Mouse (Mus musculus): ENCODE data around the gene Igfbp5.

Gene Igfbp5

GRCm38 (mm10) chr1:72869275-72869674, 5.4 kb downstream of the Igfbp5 start:
- DNase-seq (ENCODE audit: low spot score in 2 of 2): no peak

- no peak for DNase-seq (ENCODE audit: low spot score in 2 of 2)
Measured at GRCm38 (mm10) chr1:72868429-72869215, 6.1 kb downstream of the Igfbp5 start.

GRCm38 (mm10) chr1:72867346-72867745, 7.3 kb downstream of the Igfbp5 start:
- DNase-seq (ENCODE audit: low spot score in 2 of 2): no peak

GRCm38 (mm10) chr1:72866417-72866816, 8.3 kb downstream of the Igfbp5 start:
- no peak for DNase-seq (ENCODE audit: low spot score in 2 of 2)

GRCm38 (mm10) chr1:72865900-72866299, 8.8 kb downstream of the Igfbp5 start:
- peak in 1 of 2 experiments; percentile 48 for DNase-seq (ENCODE audit: low spot score in 2 of 2)

- DNase-seq (ENCODE audit: low spot score in 2 of 2): no peak
Measured at GRCm38 (mm10) chr1:72864272-72864671, 10.4 kb downstream of the Igfbp5 start.

- DNase-seq (ENCODE audit: low spot score in 2 of 2): no peak
Measured at GRCm38 (mm10) chr1:72863692-72864091, 11.0 kb downstream of the Igfbp5 start.

- DNase-seq (ENCODE audit: low spot score in 2 of 2): no peak
Measured at GRCm38 (mm10) chr1:72862248-72862647, 12.4 kb downstream of the Igfbp5 start.

GRCm38 (mm10) chr1:72861702-72862101, 13.0 kb downstream of the Igfbp5 start:
- DNase-seq (ENCODE audit: low spot score in 2 of 2): no peak

GRCm38 (mm10) chr1:72860502-72860901, 14.2 kb downstream of the Igfbp5 start:
- no peak for DNase-seq (ENCODE audit: low spot score in 2 of 2)

GRCm38 (mm10) chr1:72859963-72860362, 14.7 kb downstream of the Igfbp5 start:
- DNase-seq (ENCODE audit: low spot score in 2 of 2): no peak

GRCm38 (mm10) chr1:72858874-72859273, 15.8 kb downstream of the Igfbp5 start:
- DNase-seq (ENCODE audit: low spot score in 2 of 2): no peak

- DNase-seq (ENCODE audit: low spot score in 2 of 2): no peak
Measured at GRCm38 (mm10) chr1:72858286-72858685, 16.4 kb downstream of the Igfbp5 start.

GRCm38 (mm10) chr1:72857631-72858030, 17.1 kb downstream of the Igfbp5 start:
- no peak for DNase-seq (ENCODE audit: low spot score in 2 of 2)

GRCm38 (mm10) chr1:72857142-72857541, 17.5 kb downstream of the Igfbp5 start:
- DNase-seq (ENCODE audit: low spot score in 2 of 2): no peak

- no peak for DNase-seq (ENCODE audit: low spot score in 2 of 2)
Measured at GRCm38 (mm10) chr1:72856209-72856909, 18.3 kb downstream of the Igfbp5 start.

- DNase-seq (ENCODE audit: low spot score in 2 of 2): no peak
Measured at GRCm38 (mm10) chr1:72855729-72856128, 19.0 kb downstream of the Igfbp5 start.

GRCm38 (mm10) chr1:72854337-72855237, 20.1 kb downstream of the Igfbp5 start:
- DNase-seq (ENCODE audit: low spot score in 2 of 2): peak in 1 of 2 experiments; percentile 16

- no peak for DNase-seq (ENCODE audit: low spot score in 2 of 2)
Measured at GRCm38 (mm10) chr1:72853759-72854158, 20.9 kb downstream of the Igfbp5 start.

GRCm38 (mm10) chr1:72849037-72849436, 25.6 kb downstream of the Igfbp5 start:
- DNase-seq (ENCODE audit: low spot score in 2 of 2): no peak

GRCm38 (mm10) chr1:72847849-72848380, 26.8 kb downstream of the Igfbp5 start:
- DNase-seq (ENCODE audit: low spot score in 2 of 2): no peak

GRCm38 (mm10) chr1:72844675-72845074, 30.0 kb downstream of the Igfbp5 start:
- DNase-seq (ENCODE audit: low spot score in 2 of 2): no peak

Measured in spleen, postnatal 14 days (tissue).